Mouse (Mus musculus): ENCODE results near the gene Nek9.
"Not testable (repeated sequence)": the region's sequence is repeated elsewhere in the genome, so short reads cannot be mapped to it uniquely, and the experiment has no call there.

The Nek9 gene

GRCm38 (mm10) chr12:85290633-85291032 lies 48.5 kb downstream of the Nek9 start:
- no peak for DNase-seq (ENCODE audit: extremely low read depth, low read depth)

- no peak for DNase-seq (ENCODE audit: extremely low read depth, low read depth)
Observed at GRCm38 (mm10) chr12:85289157-85290000, 49.8 kb downstream of the Nek9 start.

GRCm38 (mm10) chr12:85288486-85289156 lies 50.5 kb downstream of the Nek9 start, which contains the start of gene Zc2hc1c:
Gene Zc2hc1c (plus strand): TSS chr12:85288591.
- DNase-seq (ENCODE audit: extremely low read depth, low read depth): no peak

- DNase-seq (ENCODE audit: extremely low read depth, low read depth): no peak
Observed at GRCm38 (mm10) chr12:85287809-85288485, 51.2 kb downstream of the Nek9 start, which contains the start of gene Acyp1. Gene Acyp1 (minus strand): TSS chr12:85288438.

GRCm38 (mm10) chr12:85286941-85287340 lies 52.2 kb downstream of the Nek9 start:
- DNase-seq (ENCODE audit: extremely low read depth, low read depth): peak; percentile 36

- DNase-seq (ENCODE audit: extremely low read depth, low read depth): no peak
Observed at GRCm38 (mm10) chr12:85284996-85285395, 54.2 kb downstream of the Nek9 start.

- peak; percentile 40 for DNase-seq (ENCODE audit: extremely low read depth, low read depth)
Observed at GRCm38 (mm10) chr12:85284331-85284730, 54.8 kb downstream of the Nek9 start.

GRCm38 (mm10) chr12:85281756-85282155 lies 57.4 kb downstream of the Nek9 start:
- DNase-seq (ENCODE audit: extremely low read depth, low read depth): not testable (repeated sequence)

- DNase-seq (ENCODE audit: extremely low read depth, low read depth): peak; percentile 33
Observed at GRCm38 (mm10) chr12:85280845-85281651, 58.1 kb downstream of the Nek9 start.

GRCm38 (mm10) chr12:85280105-85280844 lies 58.9 kb downstream of the Nek9 start:
- DNase-seq (ENCODE audit: extremely low read depth, low read depth): peak; percentile 91

GRCm38 (mm10) chr12:85279396-85280080 lies 59.6 kb downstream of the Nek9 start:
- DNase-seq (ENCODE audit: extremely low read depth, low read depth): peak; percentile 41

GRCm38 (mm10) chr12:85278919-85279318 lies 60.2 kb downstream of the Nek9 start:
- peak; percentile 82 for DNase-seq (ENCODE audit: extremely low read depth, low read depth)

- no peak for DNase-seq (ENCODE audit: extremely low read depth, low read depth)
Observed at GRCm38 (mm10) chr12:85276273-85276672, 62.9 kb downstream of the Nek9 start.

GRCm38 (mm10) chr12:85273508-85273907 lies 65.7 kb downstream of the Nek9 start:
- no peak for DNase-seq (ENCODE audit: extremely low read depth, low read depth)

GRCm38 (mm10) chr12:85271843-85272206 lies 67.3 kb downstream of the Nek9 start:
- DNase-seq (ENCODE audit: extremely low read depth, low read depth): no peak

GRCm38 (mm10) chr12:85271132-85271842 lies 67.9 kb downstream of the Nek9 start:
- no peak for DNase-seq (ENCODE audit: extremely low read depth, low read depth)

- DNase-seq (ENCODE audit: extremely low read depth, low read depth): peak; percentile 72
Observed at GRCm38 (mm10) chr12:85270319-85270718, 68.8 kb downstream of the Nek9 start, which contains the start of gene Mlh3. Gene Mlh3 (minus strand): TSS chr12:85270599.

- no peak for DNase-seq (ENCODE audit: extremely low read depth, low read depth)
Observed at GRCm38 (mm10) chr12:85269821-85270220, 69.3 kb downstream of the Nek9 start.

GRCm38 (mm10) chr12:85266248-85266647 lies 72.9 kb downstream of the Nek9 start:
- DNase-seq (ENCODE audit: extremely low read depth, low read depth): no peak
